Mouse (Mus musculus): ENCODE measurements around the gene Scrn3. TPM values are rescaled to one million over a fixed set of nuclear protein-coding genes. Genes with fewer than 3 reads are reported as not detected.

Scrn3 gene
- total RNA-seq, 2 experiments from 2014 or later: 21.1 to 32.5 TPM

- no peak for ATAC-seq (replicated peaks; ENCODE audit: low FRiP score, poor library complexity, severe bottlenecking)
These were observed 38.1 kb upstream of the Scrn3 start for GRCm38 (mm10) chr2:73274119-73274920.

- no peak for ATAC-seq (replicated peaks; ENCODE audit: low FRiP score, poor library complexity, severe bottlenecking)
These were observed 37.0 kb upstream of the Scrn3 start for GRCm38 (mm10) chr2:73275261-73276040.

GRCm38 (mm10) chr2:73276141-73276571 lies 36.2 kb upstream of the Scrn3 start:
- ATAC-seq (replicated peaks; ENCODE audit: low FRiP score, poor library complexity, severe bottlenecking): no peak

GRCm38 (mm10) chr2:73277021-73277708 lies 35.2 kb upstream of the Scrn3 start:
- no peak for ATAC-seq (replicated peaks; ENCODE audit: low FRiP score, poor library complexity, severe bottlenecking)

- ATAC-seq (replicated peaks; ENCODE audit: low FRiP score, poor library complexity, severe bottlenecking): no peak
These were observed 34.7 kb upstream of the Scrn3 start for GRCm38 (mm10) chr2:73277709-73278075.

- peak; percentile 85 for ATAC-seq (replicated peaks; ENCODE audit: low FRiP score, poor library complexity, severe bottlenecking)
These were observed 34.1 kb upstream of the Scrn3 start for GRCm38 (mm10) chr2:73278131-73278854.

GRCm38 (mm10) chr2:73278869-73279268 lies 33.5 kb upstream of the Scrn3 start:
- peak; percentile 40 for ATAC-seq (replicated peaks; ENCODE audit: low FRiP score, poor library complexity, severe bottlenecking)

GRCm38 (mm10) chr2:73279271-73280038 lies 32.9 kb upstream of the Scrn3 start:
- ATAC-seq (replicated peaks; ENCODE audit: low FRiP score, poor library complexity, severe bottlenecking): no peak

- no peak for ATAC-seq (replicated peaks; ENCODE audit: low FRiP score, poor library complexity, severe bottlenecking)
These were observed 31.9 kb upstream of the Scrn3 start for GRCm38 (mm10) chr2:73280356-73281047.

- no peak for ATAC-seq (replicated peaks; ENCODE audit: low FRiP score, poor library complexity, severe bottlenecking)
These were observed 31.2 kb upstream of the Scrn3 start for GRCm38 (mm10) chr2:73281048-73281661.

- ATAC-seq (replicated peaks; ENCODE audit: low FRiP score, poor library complexity, severe bottlenecking): no peak
These were observed 30.7 kb upstream of the Scrn3 start for GRCm38 (mm10) chr2:73281707-73282106.

- ATAC-seq (replicated peaks; ENCODE audit: low FRiP score, poor library complexity, severe bottlenecking): no peak
These were observed 26.8 kb upstream of the Scrn3 start for GRCm38 (mm10) chr2:73285630-73286029.

- ATAC-seq (replicated peaks; ENCODE audit: low FRiP score, poor library complexity, severe bottlenecking): no peak
These were observed 21.3 kb upstream of the Scrn3 start for GRCm38 (mm10) chr2:73291130-73291529.

GRCm38 (mm10) chr2:73295023-73295422 lies 17.4 kb upstream of the Scrn3 start:
- no peak for ATAC-seq (replicated peaks; ENCODE audit: low FRiP score, poor library complexity, severe bottlenecking)

GRCm38 (mm10) chr2:73298154-73298553 lies 14.2 kb upstream of the Scrn3 start:
- ATAC-seq (replicated peaks; ENCODE audit: low FRiP score, poor library complexity, severe bottlenecking): no peak

- ATAC-seq (replicated peaks; ENCODE audit: low FRiP score, poor library complexity, severe bottlenecking): no peak
These were observed 13.6 kb upstream of the Scrn3 start for GRCm38 (mm10) chr2:73298841-73299240.

GRCm38 (mm10) chr2:73301979-73302378 lies 10.4 kb upstream of the Scrn3 start:
- ATAC-seq (replicated peaks; ENCODE audit: low FRiP score, poor library complexity, severe bottlenecking): peak; percentile 66

- peak; percentile 69 for ATAC-seq (replicated peaks; ENCODE audit: low FRiP score, poor library complexity, severe bottlenecking)
These were observed 9.7 kb upstream of the Scrn3 start for GRCm38 (mm10) chr2:73302722-73303121.
